Mouse (Mus musculus) CH12F3 (cell line): ENCODE results near the gene Olfr527.

Experiments used
- in situ Hi-C: fragments of 300-500 bp; cut with MboI; formaldehyde crosslinking; loops from 2 replicates; pipeline ENCODE4 v1.14.3; 2020; ENCODE audit warnings: low sequenced_read_pairs

Olfr527 gene

GRCm38 (mm10) chr7:140333717-140334116 is at the start of gene Olfr527:
TSS of gene Olfr527 (plus strand) at chr7:140334017.
- in situ Hi-C loops = no loop called here

GRCm38 (mm10) chr7:140295746-140296145 is 38.1 kb upstream of the Olfr527 start:
- in situ Hi-C loops = no loop called here

GRCm38 (mm10) chr7:140296876-140297275 is 36.9 kb upstream of the Olfr527 start:
- in situ Hi-C loops = no loop called here

GRCm38 (mm10) chr7:140299416-140299815 is 34.4 kb upstream of the Olfr527 start:
- in situ Hi-C loops = no loop called here

- in situ Hi-C loops = no loop called here
Observed at GRCm38 (mm10) chr7:140319861-140320385, 13.9 kb upstream of the Olfr527 start.

GRCm38 (mm10) chr7:140320558-140320957 is 13.3 kb upstream of the Olfr527 start, which contains the start of gene Olfr525:
TSS of gene Olfr525 (plus strand) at chr7:140320858.
- in situ Hi-C loops = no loop called here

GRCm38 (mm10) chr7:140321135-140321534 is 12.7 kb upstream of the Olfr527 start:
- in situ Hi-C loops = no loop called here

GRCm38 (mm10) chr7:140329766-140330304 is 4.0 kb upstream of the Olfr527 start:
- in situ Hi-C loops = no loop called here

GRCm38 (mm10) chr7:140361571-140361970 is 27.8 kb downstream of the Olfr527 start, which contains the start of gene Olfr60:
TSS of gene Olfr60 (minus strand) at chr7:140361671.
- in situ Hi-C loops = no loop called here

GRCm38 (mm10) chr7:140374300-140374699 is 40.5 kb downstream of the Olfr527 start:
- in situ Hi-C loops = no loop called here

GRCm38 (mm10) chr7:140376231-140376630 is 42.4 kb downstream of the Olfr527 start, which contains the start of gene Olfr530:
TSS of gene Olfr530 (minus strand) at chr7:140376331.
- in situ Hi-C loops = no loop called here

- in situ Hi-C loops = no loop called here
Observed at GRCm38 (mm10) chr7:140376911-140377310, 43.1 kb downstream of the Olfr527 start.
